Mouse (Mus musculus) intestine, embryonic 16.5 days (tissue): ENCODE measurements around the gene Zbtb7b. TPM values are rescaled to one million over a fixed set of nuclear protein-coding genes. Genes with fewer than 3 reads are reported as not detected.
A peak's percentile ranks its signal among the peaks of the same experiment; 100 is the strongest.

ENCODE experiments used
- ATAC-seq: fragments of 200-750 bp; cut with Nextera tagmentation; 2 replicates; pipeline ENCODE4 v1.8.0; 2017; ENCODE audit warnings: moderate TSS enrichment, moderate library complexity
- H3K27ac ChIP-seq: fragments of 300-500 bp; sonication (generic); 2 replicates; pipeline ENCODE4 v1.5.1; 2014; ENCODE audit warnings: mild to moderate bottlenecking, low read length
- H3K27me3 ChIP-seq: fragments of 300-500 bp; sonication (generic); replicated peaks from 2 replicates; pipeline ENCODE4 v1.6.1; 2014; ENCODE audit warnings: low read length, control low read depth, mixed read lengths; ENCODE audit not compliant: control insufficient read depth, insufficient read depth
- H3K36me3 ChIP-seq: fragments of 300-500 bp; sonication (generic); 2 replicates; pipeline ENCODE4 v1.6.1; 2014; ENCODE audit warnings: low read length, control low read depth; ENCODE audit not compliant: control insufficient read depth, insufficient read depth
- H3K4me1 ChIP-seq: fragments of 300-500 bp; sonication (generic); 2 replicates; pipeline ENCODE4 v1.6.1; 2014; ENCODE audit warnings: low read length, control low read depth, mixed read lengths; ENCODE audit not compliant: control insufficient read depth, insufficient read depth
- H3K4me2 ChIP-seq: fragments of 300-500 bp; sonication (generic); 2 replicates; pipeline ENCODE4 v1.6.1; 2014; ENCODE audit warnings: low read depth, low read length, control low read depth
- H3K4me3 ChIP-seq: fragments of 300-500 bp; sonication (generic); 2 replicates; pipeline ENCODE4 v1.5.1; 2014; ENCODE audit warnings: mild to moderate bottlenecking, low read length
- H3K9ac ChIP-seq: fragments of 300-500 bp; sonication (generic); 2 replicates; pipeline ENCODE4 v1.6.1; 2014; ENCODE audit warnings: low read depth, low read length
- H3K9me3 ChIP-seq: fragments of 300-500 bp; sonication (generic); 2 replicates; pipeline ENCODE4 v1.6.1; 2016; ENCODE audit warnings: low read length, control low read depth; ENCODE audit not compliant: control insufficient read depth
- WGBS: fragments of 180-500 bp; shearing (Covaris S2); extraction: QIAGEN DNeasy Blood & Tissue Kit; methylation state at CpG from one replicate; pipeline ENCODE4 v1.1.7; 2014; 5-methylcytosine and 5-hydroxymethylcytosine counted together
- polyA plus RNA-seq: library from polyadenylated mRNA; unstranded; fragments of >200 nt; fragmentation: Nextera tagmentation; extraction: Ambion mirVana; gene quantifications from 2 replicates; pipeline ENCODE4 v1.2.1, GENCODE M21; 2015

Gene Zbtb7b
- polyA plus RNA-seq, 1 experiment from 2014 or later: 10.0 TPM

GRCm38 (mm10) chr3:89419981-89420380, 25.4 kb upstream of the Zbtb7b start:
- H3K4me2 ChIP-seq: peak overlapping the region; percentile 86
- ATAC-seq: no peak
- H3K4me3 ChIP-seq: peak overlapping the region; percentile 60
- H3K9ac ChIP-seq: peak overlapping the region; percentile 72
- H3K27ac ChIP-seq: peak overlapping the region; percentile 98
- peaks cover 10% of the 10 kb centered on the region for H3K36me3 ChIP-seq
- WGBS: 23% methylated on average over 3 of the region's 3 CpGs
- no peaks in the 10 kb centered on the region for H3K9me3 ChIP-seq
- H3K4me1 ChIP-seq: peaks cover 44% of the 10 kb centered on the region
- no peaks in the 10 kb centered on the region for H3K27me3 ChIP-seq

DNA sequence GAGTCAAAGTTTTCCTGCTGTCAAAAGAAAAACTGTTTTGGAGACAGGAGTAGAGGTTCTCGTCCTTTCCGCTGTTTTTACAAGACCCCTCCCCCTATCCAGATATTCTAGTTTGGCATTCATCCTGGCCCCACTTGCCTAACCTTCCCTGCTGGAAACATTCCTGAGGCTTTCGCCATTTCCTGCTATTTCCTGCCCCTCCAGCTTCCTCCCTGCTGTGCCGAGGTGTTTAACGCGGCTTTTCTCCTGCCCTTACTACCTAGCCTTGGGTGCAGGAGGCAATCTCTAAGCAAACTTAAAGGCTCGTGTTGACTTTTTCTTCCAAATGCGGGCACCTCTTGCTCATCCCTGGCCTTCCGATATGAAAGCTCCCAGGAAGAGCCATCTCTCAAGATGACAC, 25.0 kb upstream of the Zbtb7b start:
- H3K9me3 ChIP-seq: no peaks in the 10 kb centered on the region
- H3K27me3 ChIP-seq: no peaks in the 10 kb centered on the region
- peaks cover 41% of the 10 kb centered on the region for H3K4me1 ChIP-seq
- WGBS: 1% methylated on average over 9 of the region's 9 CpGs
- H3K27ac ChIP-seq: peak overlapping the region; percentile 98
- H3K4me2 ChIP-seq: peak overlapping the region; percentile 86
- H3K36me3 ChIP-seq: peaks cover 14% of the 10 kb centered on the region
- H3K4me3 ChIP-seq: peak overlapping the region; percentile 60
- ATAC-seq: no peak
- H3K9ac ChIP-seq: peak overlapping the region; percentile 72

DNA sequence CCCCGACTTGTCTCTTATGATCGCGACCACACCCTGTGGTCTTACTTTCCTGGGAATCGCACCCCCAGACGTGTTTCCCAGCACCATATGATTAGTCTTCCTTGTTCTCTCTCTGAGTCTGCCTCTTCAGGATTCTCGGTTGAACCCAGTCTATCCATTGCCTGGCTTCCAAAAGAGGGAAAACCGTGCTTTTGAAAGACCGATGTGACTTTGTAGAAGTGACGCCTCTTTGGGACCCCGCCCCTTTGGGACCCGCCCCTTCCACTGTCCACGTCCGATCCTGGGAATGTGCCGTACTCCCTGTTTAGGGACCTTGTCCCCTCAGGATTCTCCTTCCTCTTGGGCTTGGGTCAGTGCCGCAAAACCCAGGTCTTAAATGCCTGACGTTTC, 24.3 kb upstream of the Zbtb7b start:
- Histone ChIP-seq H3K36me3 (peaks cover 18% of the 10 kb centered on the region), H3K4me1 (peaks cover 34% of the 10 kb centered on the region), H3K27ac (peak overlapping the region; percentile 98), H3K27me3 (no peaks in the 10 kb centered on the region), H3K9me3 (no peaks in the 10 kb centered on the region), H3K4me2 (peak overlapping the region; percentile 86), H3K4me3 (peak overlapping the region; percentile 60), H3K9ac (peak overlapping the region; percentile 72)
- WGBS: under 1% methylated on average over 16 of the region's 16 CpGs
- peak; percentile 43 for ATAC-seq

GRCm38 (mm10) chr3:89418170-89418860, 23.7 kb upstream of the Zbtb7b start, which contains the start of the genes Cks1b and Shc1:
Cks1b (minus strand) TSS chr3:89418383.
Shc1 (plus strand) TSS chr3:89418443.
- ATAC-seq: peak; percentile 94
- Histone ChIP-seq H3K4me2 (peak within 1 kb of the TSS; percentile 86), H3K27ac (peak within 1 kb of the TSS; percentile 98), H3K4me1 (peaks cover 28% of the 10 kb centered on the region), H3K27me3 (no peaks in the 10 kb centered on the region), H3K9ac (peak within 1 kb of the TSS; percentile 72), H3K9me3 (no peaks in the 10 kb centered on the region), H3K4me3 (peak within 1 kb of the TSS; percentile 60), H3K36me3 (peaks cover 19% of the 10 kb centered on the region)
- WGBS: under 1% methylated on average over 39 of the region's 39 CpGs

DNA sequence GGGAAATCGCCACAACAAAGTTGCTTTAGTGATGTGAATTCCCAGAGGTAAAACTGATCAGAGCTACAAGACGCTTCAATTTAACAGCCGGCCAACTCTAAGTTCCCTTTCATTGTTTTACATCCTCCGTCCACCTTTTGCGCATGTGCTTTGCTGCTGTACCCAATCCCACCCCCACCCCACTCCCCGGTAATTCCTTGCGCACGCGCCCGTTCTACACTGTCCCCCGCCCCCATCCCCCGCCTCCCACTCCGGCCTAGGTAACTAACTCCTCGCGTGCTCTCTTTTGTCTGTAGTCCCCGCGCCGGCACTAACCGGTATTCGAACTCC, 23.2 kb upstream of the Zbtb7b start:
- H3K27me3 ChIP-seq: no peaks in the 10 kb centered on the region
- H3K9ac ChIP-seq: peak overlapping the region; percentile 72
- H3K27ac ChIP-seq: peak overlapping the region; percentile 57
- no peaks in the 10 kb centered on the region for H3K9me3 ChIP-seq
- under 1% methylated on average over 20 of the region's 20 CpGs for WGBS
- peak; percentile 32 for ATAC-seq
- peak overlapping the region; percentile 60 for H3K4me3 ChIP-seq
- H3K4me2 ChIP-seq: peak overlapping the region; percentile 74
- H3K36me3 ChIP-seq: peaks cover 19% of the 10 kb centered on the region
- peaks cover 23% of the 10 kb centered on the region for H3K4me1 ChIP-seq

GRCm38 (mm10) chr3:89417131-89417530, 22.6 kb upstream of the Zbtb7b start:
- Histone ChIP-seq H3K4me3 (peak overlapping the region; percentile 60), H3K4me2 (peak overlapping the region; percentile 74), H3K9me3 (no peaks in the 10 kb centered on the region), H3K4me1 (peaks cover 19% of the 10 kb centered on the region), H3K9ac (peak overlapping the region; percentile 72), H3K27ac (peak overlapping the region; percentile 57), H3K36me3 (peaks cover 19% of the 10 kb centered on the region), H3K27me3 (no peaks in the 10 kb centered on the region)
- 17% methylated on average over 2 of the region's 2 CpGs for WGBS
- ATAC-seq: no peak

- Histone ChIP-seq H3K36me3 (peaks cover 19% of the 10 kb centered on the region), H3K27me3 (no peaks in the 10 kb centered on the region), H3K4me3 (no peak overlapping the region), H3K9me3 (no peaks in the 10 kb centered on the region), H3K4me1 (peaks cover 12% of the 10 kb centered on the region), H3K9ac (no peak overlapping the region), H3K4me2 (no peak overlapping the region), H3K27ac (no peak overlapping the region)
- WGBS: 97% methylated on average over 8 of the region's 8 CpGs
- ATAC-seq: no peak
Observed at GRCm38 (mm10) chr3:89416158-89416557, 21.6 kb upstream of the Zbtb7b start.

GRCm38 (mm10) chr3:89411490-89412393, 17.2 kb upstream of the Zbtb7b start, which contains the start of gene Flad1:
Flad1 (minus strand) TSS chr3:89411870.
- peak within 1 kb of the TSS; percentile 67 for H3K4me2 ChIP-seq
- 5% methylated on average over 28 of the region's 28 CpGs for WGBS
- H3K9me3 ChIP-seq: no peaks in the 10 kb centered on the region
- H3K9ac ChIP-seq: peak within 1 kb of the TSS; percentile 68
- no peaks in the 10 kb centered on the region for H3K27me3 ChIP-seq
- peaks cover 24% of the 10 kb centered on the region for H3K36me3 ChIP-seq
- H3K27ac ChIP-seq: peak within 1 kb of the TSS; percentile 43
- ATAC-seq: peak; percentile 99
- H3K4me3 ChIP-seq: peak within 1 kb of the TSS; percentile 62
- peaks cover 2% of the 10 kb centered on the region; the same call in 1 of the 2 replicates for H3K4me1 ChIP-seq

- Histone ChIP-seq H3K9me3 (no peaks in the 10 kb centered on the region), H3K4me2 (peak overlapping the region; percentile 67), H3K9ac (peak overlapping the region; percentile 68), H3K27me3 (no peaks in the 10 kb centered on the region), H3K4me3 (peak overlapping the region; percentile 62), H3K36me3 (peaks cover 20% of the 10 kb centered on the region), H3K4me1 (no peaks in the 10 kb centered on the region), H3K27ac (0 out of 2 replicates have a peak overlapping the region, but pooled peaks have one; percentile 43)
- no peak for ATAC-seq
- 74% methylated on average over 10 of the region's 10 CpGs for WGBS
Observed at GRCm38 (mm10) chr3:89410864-89411263, 16.3 kb upstream of the Zbtb7b start.
